Comparison of ENCODE assay signal across 9 mouse cellular contexts in genomic region chr16:17986456-17987132, GRCm38 (mm10). TPM values are rescaled to one million over a fixed set of nuclear protein-coding genes. Genes with fewer than 3 reads are reported as not detected.
DNase-seq lines count a peak whose midpoint lies in the region; ATAC-seq and TF ChIP-seq lines count a peak whose summit lies in the region.
"Had no signal": no experiment of that assay in that cellular context is flagged by ENCODE, and none has a peak within 500 bp of the region (broad histone marks: within the 10 kb centered on the region; RNA-seq: fewer than 3 reads in every experiment).

No protein-coding gene starts in this region.

- DNase-seq in adrenal gland, adult (ENCODE audit: inconsistent age in 2 of 2, low spot score in 1 of 2): peak; percentile 26 to 71
- DNase-seq in adrenal gland, postnatal 4 days (ENCODE audit: low spot score in 2 of 2): no peak
- peak; percentile 52 for DNase-seq in c-Kit-positive CD71-positive TER-119-negative erythroid progenitor cells, embryonic 14.5 days (ENCODE audit: low read depth)
- DNase-seq in frontal cortex, postnatal 10 days (ENCODE audit: low spot score in 2 of 2): peak; percentile 12 to 17
- peak; percentile 59 to 62 for DNase-seq in kidney, postnatal 25 days
- peak; percentile 78 for DNase-seq in lung, postnatal 10 days

- TF ChIP-seq POLR2A in small intestine, adult 2 months (IDR thresholded peaks at IDR 0.05; ENCODE audit: low read depth, low read length): no peak

- H3K4me1 ChIP-seq in small intestine, adult 2 months (ENCODE audit: control insufficient read depth, insufficient read depth, insufficient read length, low read length): no peaks in the 10 kb centered on the region
- H3K4me1 ChIP-seq: neural tube, embryonic 12.5 days had no signal

- 25% methylated on average over 10 of the region's 10 CpGs for WGBS in small intestine, adult 2 months

- H3K4me3 ChIP-seq in small intestine, adult 2 months (ENCODE audit: low read depth, low read length): no peak overlapping the region
- H3K4me3 ChIP-seq: neural tube, embryonic 12.5 days had no signal

- H3K36me3 ChIP-seq in small intestine, adult 2 months (ENCODE audit: control insufficient read depth, insufficient read depth, low read length): no peaks in the 10 kb centered on the region
- H3K36me3 ChIP-seq: neural tube, embryonic 12.5 days had no signal

- peak; percentile 83; the same call in 1 of the 2 replicates for TF ChIP-seq CTCF in small intestine, adult 2 months (IDR thresholded peaks at IDR 0.05; ENCODE audit: extremely low read depth, insufficient read length, insufficient replicate concordance, low read depth, low read length)

- peak; percentile 73 for ATAC-seq in CD4-positive, CD25-positive, alpha-beta regulatory T cell, adult 4 months

- H3K27ac ChIP-seq in small intestine, adult 2 months (ENCODE audit: insufficient read depth, low read depth, low read length): no peak overlapping the region
- H3K27ac ChIP-seq: neural tube, embryonic 12.5 days had no signal

- H3K27me3 ChIP-seq in small intestine, adult 2 months (ENCODE audit: control insufficient read depth, insufficient read depth, low read length): no peaks in the 10 kb centered on the region
- H3K27me3 ChIP-seq: neural tube, embryonic 12.5 days had no signal

RNA-seq across cellular contexts. Expression of gene Vpreb2, which starts 6.4 kb away (rescaled TPM):
- total RNA-seq in adrenal gland, postnatal 4 days (2021): not detected
- not detected for polyA plus RNA-seq in CD4-positive, CD25-positive, alpha-beta regulatory T cell, adult 4 months (2017; shearing (Covaris generic))
- not detected in 2 replicates for polyA plus RNA-seq in small intestine, adult 2 months (2012; rRNA removed)
- polyA plus RNA-seq: neural tube, embryonic 12.5 days had no signal

RNA-seq across cellular contexts. Expression of gene Slc25a1, which starts 58.6 kb away (rescaled TPM):
- 10 to 100 TPM; 98.4 to 98.6 TPM for total RNA-seq in adrenal gland, postnatal 4 days (2021)
- 1 to 10 TPM; 7.9 to 9.5 TPM for polyA plus RNA-seq in CD4-positive, CD25-positive, alpha-beta regulatory T cell, adult 4 months (2017; shearing (Covaris generic))
- polyA plus RNA-seq in small intestine, adult 2 months (2012; rRNA removed): 204 and 328 TPM in 2 replicates

Comparison
In these comparisons a context has a peak if more than half of its experiments do, and no peak if none do; other contexts are left out.
1. DNase-seq: peak in adrenal gland, adult (2 of 2), c-Kit-positive CD71-positive TER-119-negative erythroid progenitor cells, embryonic 14.5 days (single experiment), frontal cortex, postnatal 10 days (2 of 2), kidney, postnatal 25 days (2 of 2) and lung, postnatal 10 days (single experiment); none in adrenal gland, postnatal 4 days (0 of 2).
2. RNA of gene Slc25a1, which starts 58.6 kb away (polyA plus RNA-seq): 204 to 328 TPM in small intestine, adult 2 months; 7.9 to 9.5 TPM in CD4-positive, CD25-positive, alpha-beta regulatory T cell, adult 4 months; every median in the first group is over 10 times any median in the second.